Mouse (Mus musculus) erythroblast, embryonic 14.5 days (primary cell): ENCODE measurements around the gene Mcrip2. TPM values are rescaled to one million over a fixed set of nuclear protein-coding genes. Genes with fewer than 3 reads are reported as not detected.

ENCODE experiments used
- H3K27me3 ChIP-seq: 2 replicates; pipeline ENCODE4 v1.6.1; 2012; ENCODE audit warnings: inconsistent platforms; ENCODE audit not compliant: control insufficient read depth
- H3K36me3 ChIP-seq: 2 replicates; pipeline ENCODE4 v1.6.1; 2012; ENCODE audit warnings: mild to moderate bottlenecking, inconsistent platforms; ENCODE audit not compliant: control insufficient read depth
- H3K4me1 ChIP-seq: 2 replicates; pipeline ENCODE4 v1.6.1; 2012; ENCODE audit warnings: inconsistent platforms; ENCODE audit not compliant: control insufficient read depth
- H3K4me3 ChIP-seq: replicated peaks from 2 replicates; pipeline ENCODE3; 2012; ENCODE audit warnings: moderate library complexity, mild to moderate bottlenecking, inconsistent platforms
- H3K9me3 ChIP-seq: 2 replicates; pipeline ENCODE4 v1.6.1; 2012; ENCODE audit warnings: low read length, inconsistent platforms, mixed read lengths; ENCODE audit not compliant: control insufficient read depth
- GATA1 ChIP-seq: IDR thresholded peaks from 2 replicates; pipeline ENCODE4 v1.6.1; 2012; ENCODE audit warnings: low read length, inconsistent platforms, mixed read lengths
- TAL1 ChIP-seq: IDR thresholded peaks from 3 replicates; pipeline ENCODE4 v1.6.1; 2012; ENCODE audit warnings: low read length, inconsistent platforms, mixed read lengths
- polyA plus RNA-seq: library from polyadenylated mRNA; stranded (reverse); fragments of >175 nt; gene quantifications from 2 replicates; pipeline ENCODE4 v1.2.3, GENCODE M21; 2012

The Mcrip2 gene
- polyA plus RNA-seq, 1 experiment = 4.0 TPM

DNA sequence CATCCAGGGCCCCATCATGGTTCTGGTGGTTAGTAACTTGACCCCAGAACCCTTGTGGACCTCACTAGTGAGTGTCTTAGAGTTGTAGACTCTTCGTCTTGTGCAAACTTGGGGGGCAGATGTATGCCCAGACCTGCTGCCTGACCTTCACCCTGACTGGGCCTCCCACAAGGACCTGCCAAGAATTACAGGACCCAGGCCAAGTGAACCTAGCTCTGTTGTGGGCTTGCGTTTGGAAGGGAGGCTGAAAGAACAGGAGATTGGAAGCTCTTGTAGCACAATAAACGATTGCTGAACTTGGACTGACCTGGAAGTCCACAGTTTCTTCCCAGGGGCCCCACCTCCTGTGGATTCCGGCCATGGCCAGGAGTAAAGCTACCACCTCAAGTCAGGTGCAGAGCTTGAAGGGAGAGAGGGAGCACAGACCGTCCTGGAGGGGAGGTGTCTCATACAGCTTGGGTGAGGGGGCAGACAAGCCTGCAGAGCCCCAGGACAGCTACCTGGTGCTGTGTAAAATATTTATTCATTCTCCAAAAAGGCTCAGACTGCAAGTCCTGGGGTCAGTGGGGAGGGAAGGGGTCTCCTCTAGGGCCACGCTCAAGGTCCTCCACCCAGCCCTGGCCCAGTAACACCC is 34.5 kb downstream of the Mcrip2 start:
- peak overlapping the region; percentile 81 for H3K4me3 ChIP-seq
- peaks cover 92% of the 10 kb centered on the region for H3K4me1 ChIP-seq
- TF ChIP-seq GATA1 (no peak), TAL1 (no peak)
- H3K36me3 ChIP-seq = peaks cover 71% of the 10 kb centered on the region
- no peaks in the 10 kb centered on the region for H3K27me3 ChIP-seq
- H3K9me3 ChIP-seq = no peaks in the 10 kb centered on the region

GRCm38 (mm10) chr17:25833291-25833663 is 35.3 kb downstream of the Mcrip2 start, which contains the start of gene Stub1:
Gene Stub1, minus strand, starts transcription at chr17:25833404.
- peaks cover 95% of the 10 kb centered on the region for H3K4me1 ChIP-seq
- H3K27me3 ChIP-seq = no peaks in the 10 kb centered on the region
- peaks cover 66% of the 10 kb centered on the region for H3K36me3 ChIP-seq
- TF ChIP-seq GATA1 = no peak
- no peak for TF ChIP-seq TAL1
- H3K9me3 ChIP-seq = no peaks in the 10 kb centered on the region
- peak within 1 kb of the TSS; percentile 81 for H3K4me3 ChIP-seq

DNA sequence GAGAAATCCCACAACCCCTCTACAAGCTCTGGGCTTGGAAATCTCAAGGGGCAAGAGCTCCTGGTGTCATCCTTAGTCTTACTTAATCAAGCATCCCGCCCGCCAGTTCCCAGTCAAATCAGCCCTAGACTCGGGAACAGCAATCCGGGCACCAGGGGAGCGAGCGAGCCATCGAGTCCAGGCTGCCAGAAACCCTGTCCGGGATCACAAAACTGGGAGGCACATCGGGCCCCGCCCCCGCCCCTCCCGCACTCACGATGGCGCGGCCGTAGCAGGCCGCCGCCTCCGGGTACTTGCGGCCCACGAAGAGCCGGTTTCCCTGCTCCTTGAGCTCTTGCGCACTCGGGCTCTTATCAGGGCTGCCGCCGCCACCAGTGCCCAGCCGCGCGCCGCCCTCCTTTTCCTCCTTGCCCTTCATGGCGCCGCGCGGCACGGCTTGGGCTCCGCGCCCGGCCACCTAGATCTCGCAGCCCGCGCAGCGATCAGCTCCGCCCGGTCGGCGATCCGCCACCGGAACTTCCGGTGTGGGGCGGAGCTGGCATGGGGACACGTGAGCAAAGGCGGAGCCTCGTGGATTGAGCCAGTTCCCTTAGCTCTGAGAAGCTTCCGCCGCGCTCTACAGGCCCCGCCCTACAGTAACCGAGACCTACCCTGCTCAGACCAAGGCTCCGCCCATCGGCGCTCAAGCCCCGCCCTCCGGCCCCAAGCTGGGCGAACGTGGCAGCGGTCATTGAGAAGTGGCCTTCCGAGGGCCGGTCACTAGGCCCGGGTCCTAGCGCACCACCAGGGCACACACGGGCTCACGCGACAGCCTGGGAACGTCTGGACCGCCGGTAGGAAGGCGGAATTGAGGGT is 35.9 kb downstream of the Mcrip2 start:
- TF ChIP-seq GATA1 (no peak), TAL1 (no peak)
- Histone ChIP-seq H3K36me3 (peaks cover 66% of the 10 kb centered on the region), H3K4me3 (peak overlapping the region; percentile 81), H3K27me3 (no peaks in the 10 kb centered on the region), H3K4me1 (peaks cover 94% of the 10 kb centered on the region), H3K9me3 (no peaks in the 10 kb centered on the region)

DNA sequence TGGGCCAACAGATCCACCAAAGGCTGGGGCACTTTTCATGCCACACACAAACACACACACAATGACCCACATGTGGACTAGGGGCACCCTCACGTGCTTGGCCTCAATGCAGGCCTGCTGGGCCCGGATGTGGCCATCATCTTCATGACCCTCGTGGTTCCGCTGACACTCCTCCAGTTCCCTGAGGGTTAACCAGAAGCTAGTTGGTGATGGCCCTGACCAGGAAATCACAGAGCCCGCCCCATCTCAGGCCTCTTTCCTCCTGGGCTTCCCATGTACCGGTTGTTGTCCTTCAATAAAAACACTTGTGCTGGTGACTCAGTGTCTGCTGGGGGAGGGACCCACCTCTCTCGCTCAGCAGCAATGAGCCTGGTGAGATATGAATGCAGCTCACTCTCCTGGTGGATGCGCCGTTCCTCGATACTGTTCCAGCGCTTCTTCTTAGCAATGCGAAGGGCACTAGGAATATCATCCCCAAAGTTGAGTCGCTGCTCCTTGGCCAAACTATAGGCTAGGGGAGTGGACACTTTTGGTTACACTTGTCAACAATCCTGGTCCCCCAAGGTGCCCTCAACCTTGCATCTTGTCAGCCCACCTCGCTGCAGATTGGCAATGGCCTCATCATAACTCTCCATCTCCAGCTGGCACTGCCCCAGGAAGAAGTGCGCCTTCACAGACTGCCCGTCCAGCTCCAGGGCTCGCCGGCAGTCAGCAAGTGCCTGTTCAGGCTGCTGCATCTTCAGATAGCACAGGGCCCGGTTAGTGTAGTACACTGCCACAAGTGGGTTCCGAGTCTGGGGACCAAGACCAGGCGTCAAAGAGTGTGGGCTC is 36.9 kb downstream of the Mcrip2 start:
- Histone ChIP-seq H3K36me3 (peaks cover 69% of the 10 kb centered on the region), H3K4me3 (peak overlapping the region; percentile 81), H3K9me3 (no peaks in the 10 kb centered on the region), H3K4me1 (peaks cover 93% of the 10 kb centered on the region), H3K27me3 (no peaks in the 10 kb centered on the region)
- TF ChIP-seq GATA1 = no peak
- TF ChIP-seq TAL1 = no peak

DNA sequence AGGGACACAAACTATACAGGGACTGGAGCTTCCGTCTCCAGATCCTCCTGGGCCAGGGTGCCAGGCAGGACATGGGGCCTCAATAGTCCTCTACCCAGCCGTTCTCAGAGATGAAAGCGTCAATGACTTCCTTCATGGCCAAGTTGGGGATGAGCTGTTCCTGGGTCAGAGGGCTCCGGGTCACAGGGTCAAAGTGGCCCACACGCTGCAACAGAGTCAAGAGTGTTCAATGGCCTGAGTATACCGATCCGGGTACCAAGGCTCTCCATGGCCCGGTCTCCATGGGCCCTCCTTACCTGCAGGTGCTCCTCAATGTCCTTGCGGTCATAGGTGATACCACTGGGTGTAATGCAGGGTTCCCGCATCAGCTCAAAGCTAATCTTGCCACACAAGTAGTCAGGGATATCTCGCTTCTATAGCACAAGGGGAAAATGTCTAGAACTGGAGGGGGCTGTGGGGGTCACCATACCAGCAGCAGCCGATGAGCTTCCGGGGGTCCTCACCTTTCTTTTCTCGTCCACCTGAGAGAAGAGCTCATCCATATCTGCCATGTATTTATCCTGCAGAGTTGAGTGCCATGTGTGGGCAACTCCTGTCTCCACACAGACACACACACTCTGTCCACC is 37.6 kb downstream of the Mcrip2 start:
- peaks cover 93% of the 10 kb centered on the region for H3K4me1 ChIP-seq
- no peaks in the 10 kb centered on the region for H3K9me3 ChIP-seq
- no peaks in the 10 kb centered on the region for H3K27me3 ChIP-seq
- TF ChIP-seq GATA1 = no peak
- no peak for TF ChIP-seq TAL1
- H3K4me3 ChIP-seq = peak overlapping the region; percentile 81
- peaks cover 70% of the 10 kb centered on the region for H3K36me3 ChIP-seq

GRCm38 (mm10) chr17:25830200-25830753 is 38.3 kb downstream of the Mcrip2 start:
- Histone ChIP-seq H3K9me3 (no peaks in the 10 kb centered on the region), H3K27me3 (no peaks in the 10 kb centered on the region), H3K4me3 (peak overlapping the region; percentile 73), H3K4me1 (peaks cover 93% of the 10 kb centered on the region), H3K36me3 (peaks cover 70% of the 10 kb centered on the region)
- TF ChIP-seq GATA1 (no peak), TAL1 (no peak)

DNA sequence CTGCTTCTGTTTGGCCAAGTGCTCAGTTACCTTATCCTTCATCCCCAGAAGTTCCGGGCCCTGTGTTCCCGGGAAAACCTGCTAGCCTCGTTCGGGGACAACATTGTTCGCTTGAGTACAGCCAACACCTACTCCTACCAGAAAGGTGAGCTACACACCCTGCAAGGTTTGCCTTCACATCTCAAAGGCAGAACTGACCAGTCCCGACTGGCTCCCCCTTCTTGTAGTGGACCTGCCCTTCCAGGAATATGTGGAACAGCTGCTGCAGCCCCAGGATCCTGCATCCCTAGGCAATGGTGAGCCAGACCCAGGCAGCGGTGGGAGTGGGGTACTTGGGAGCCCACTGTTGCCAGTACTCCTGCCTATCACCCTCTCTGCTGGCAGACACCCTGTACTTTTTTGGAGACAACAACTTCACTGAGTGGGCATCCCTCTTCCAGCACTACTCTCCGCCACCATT is 39.0 kb downstream of the Mcrip2 start:
- H3K36me3 ChIP-seq = peaks cover 65% of the 10 kb centered on the region
- H3K27me3 ChIP-seq = no peaks in the 10 kb centered on the region
- H3K9me3 ChIP-seq = no peaks in the 10 kb centered on the region
- TF ChIP-seq GATA1 (no peak), TAL1 (no peak)
- peak overlapping the region; percentile 73 for H3K4me3 ChIP-seq
- H3K4me1 ChIP-seq = peaks cover 93% of the 10 kb centered on the region

DNA sequence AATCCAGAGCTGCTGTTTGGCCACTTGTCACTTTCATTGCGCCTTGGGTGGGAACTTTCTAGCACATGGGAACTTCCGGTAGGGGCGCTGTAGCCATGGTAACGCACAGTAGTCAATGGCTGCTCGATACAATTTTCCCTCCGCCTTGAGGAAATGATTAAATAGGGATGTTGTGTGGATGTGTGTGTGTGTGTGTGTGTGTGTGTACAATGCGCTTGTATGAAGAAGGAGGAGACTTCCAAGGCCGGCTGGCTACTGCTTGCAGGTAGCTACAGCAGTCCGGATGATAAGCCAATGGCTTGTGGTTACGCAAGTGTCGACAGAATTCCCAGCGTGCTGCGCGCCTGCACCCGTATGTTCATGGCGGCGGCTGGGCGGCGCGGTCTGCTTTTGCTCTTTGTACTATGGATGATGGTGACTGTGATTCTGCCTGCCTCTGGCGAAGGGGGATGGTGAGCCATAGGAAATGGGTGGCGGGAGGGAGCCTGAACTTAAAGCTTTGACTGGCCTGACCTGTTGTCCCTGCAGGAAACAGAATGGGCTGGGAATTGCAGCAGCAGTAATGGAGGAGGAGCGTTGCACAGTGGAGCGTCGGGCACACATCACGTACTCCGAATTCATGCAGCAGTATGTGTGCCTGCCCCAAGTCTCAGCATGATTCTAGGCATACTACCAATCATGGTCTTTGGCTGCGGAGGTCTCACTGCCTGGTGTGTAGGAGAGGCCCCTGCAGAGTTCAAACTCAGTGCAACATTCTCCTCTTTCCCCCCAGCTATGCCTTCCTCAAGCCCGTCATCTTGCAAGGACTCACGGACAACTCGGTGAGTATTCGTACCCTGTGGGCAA is 39.6 kb downstream of the Mcrip2 start, which contains the start of gene Jmjd8:
Gene Jmjd8, plus strand, starts transcription at position 156 of the 846 bp plus-strand sequence.
- TF ChIP-seq TAL1 = no peak
- no peak; the same call in 1 of the 2 replicates for TF ChIP-seq GATA1
- Histone ChIP-seq H3K27me3 (no peaks in the 10 kb centered on the region), H3K36me3 (peaks cover 64% of the 10 kb centered on the region), H3K9me3 (no peaks in the 10 kb centered on the region), H3K4me3 (peak within 1 kb of the TSS; percentile 73), H3K4me1 (peaks cover 93% of the 10 kb centered on the region)
